ENCODE assay signal across 25 mouse cellular contexts in genomic region chr5:104160581-104160980, GRCm38 (mm10). TPM values are rescaled to one million over a fixed set of nuclear protein-coding genes. Genes with fewer than 3 reads are reported as not detected.
DNase-seq lines count a peak whose midpoint lies in the region; ATAC-seq and TF ChIP-seq lines count a peak whose summit lies in the region.
"Had no signal": no experiment of that assay in that cellular context is flagged by ENCODE, and none has a peak within 500 bp of the region (broad histone marks: within the 10 kb centered on the region; RNA-seq: fewer than 3 reads in every experiment).

No protein-coding gene starts in this region.

- no peak overlapping the region for H3K4me3 ChIP-seq in lung, embryonic 15.5 days
- H3K4me3 ChIP-seq in lung, adult 2 months (replicated peaks; ENCODE audit: extremely low read depth, low read depth, low read length): no peak overlapping the region
- H3K4me3 ChIP-seq: embryonic facial prominence, embryonic 13.5 days; forebrain, embryonic 13.5 days; heart, embryonic 13.5 days; hindbrain, embryonic 15.5 days had no signal

- H3K4me1 ChIP-seq in lung, embryonic 15.5 days: peaks cover 12% of the 10 kb centered on the region; the same call in 1 of the 2 replicates
- H3K4me1 ChIP-seq in lung, adult 2 months (ENCODE audit: control insufficient read depth, insufficient read depth, low read length): peaks cover 3% of the 10 kb centered on the region; the same call in 1 of the 2 replicates
- H3K4me1 ChIP-seq: forebrain, embryonic 13.5 days; hindbrain, embryonic 15.5 days had no signal

- H3K27me3 ChIP-seq in lung, embryonic 15.5 days: no peaks in the 10 kb centered on the region
- H3K27me3 ChIP-seq: embryonic facial prominence, embryonic 13.5 days; forebrain, embryonic 13.5 days; heart, embryonic 13.5 days; hindbrain, embryonic 15.5 days had no signal

- H3K4me2 ChIP-seq in lung, embryonic 15.5 days: no peak overlapping the region
- H3K4me2 ChIP-seq: embryonic facial prominence, embryonic 13.5 days; forebrain, embryonic 13.5 days; heart, embryonic 13.5 days; hindbrain, embryonic 15.5 days had no signal

- no peak for DNase-seq in lung, adult 2 months
- peak; percentile 9 for DNase-seq in 416B (ENCODE audit: low read depth)
- peak; percentile 72 for DNase-seq in Muller cell, postnatal 12 days (ENCODE audit: inconsistent ontology term)
- DNase-seq in gonadal fat pad, adult 2 months (ENCODE audit: low read depth): peak; percentile 64
- no peak for DNase-seq in MN1 (ENCODE audit: low spot score)
- DNase-seq in layer of hippocampus, postnatal 25 days (ENCODE audit: extremely low spot score in 1 of 2, low spot score in 1 of 2): no peak
- DNase-seq: adrenal gland, postnatal 25 days; cerebellum, adult 18-20 months; cerebellum, adult 9-11 months; cerebellum, postnatal 36 days; forebrain, postnatal 0 days; gastrocnemius, postnatal 14 days had no signal

- H3K9me3 ChIP-seq in lung, embryonic 15.5 days: no peaks in the 10 kb centered on the region
- H3K9me3 ChIP-seq: embryonic facial prominence, embryonic 13.5 days; forebrain, embryonic 13.5 days; heart, embryonic 13.5 days; hindbrain, embryonic 15.5 days had no signal

- no peak overlapping the region for H3K9ac ChIP-seq in lung, embryonic 15.5 days
- H3K9ac ChIP-seq: embryonic facial prominence, embryonic 13.5 days; forebrain, embryonic 13.5 days; forebrain, postnatal 0 days; heart, embryonic 13.5 days; hindbrain, embryonic 15.5 days had no signal

- H3K36me3 ChIP-seq in lung, embryonic 15.5 days: no peaks in the 10 kb centered on the region
- H3K36me3 ChIP-seq: embryonic facial prominence, embryonic 13.5 days; heart, embryonic 13.5 days; hindbrain, embryonic 15.5 days had no signal

- no peak for ATAC-seq in lung, embryonic 15.5 days (ENCODE audit: borderline replicate concordance, extremely low read depth, low FRiP score, low TSS enrichment)
- ATAC-seq: forebrain, embryonic 13.5 days; forebrain, postnatal 0 days; intestine, embryonic 16.5 days had no signal

- TF ChIP-seq POLR2A in lung, adult 2 months (IDR thresholded peaks at IDR 0.05; ENCODE audit: borderline replicate concordance, extremely low read depth, low read depth, low read length): no peak

- TF ChIP-seq CTCF in lung, adult 2 months (IDR thresholded peaks at IDR 0.05; ENCODE audit: insufficient read depth, low read length): no peak

- peak overlapping the region; percentile 39; the same call in 1 of the 2 replicates for H3K27ac ChIP-seq in lung, embryonic 15.5 days
- H3K27ac ChIP-seq: embryonic facial prominence, embryonic 13.5 days; forebrain, embryonic 13.5 days; heart, embryonic 13.5 days; hindbrain, embryonic 15.5 days had no signal

- 57% methylated on average over 3 of the region's 3 CpGs for WGBS in lung, embryonic 15.5 days
- WGBS in lung, adult 2 months: 82% methylated on average over 3 of the region's 3 CpGs

RNA-seq across cellular contexts. Expression of gene Dspp, which starts 9.9 kb away (rescaled TPM):
- polyA plus RNA-seq in lung, embryonic 15.5 days (2015; fragmentation: Nextera tagmentation; extraction: Ambion mirVana): 0.04 TPM in 1 of 2 replicates, not detected in the other
- not detected in 2 replicates for polyA plus RNA-seq in lung, adult 2 months (2012; rRNA removed)
- polyA plus RNA-seq in gonadal fat pad, adult 2 months (2012; rRNA removed): not detected in 2 replicates
- under 1 TPM; 0.07 TPM for total RNA-seq in layer of hippocampus, postnatal 25 days (2021)
- total RNA-seq: adrenal gland, adult 2 months; adrenal gland, postnatal 25 days; forebrain, postnatal 0 days; gastrocnemius, adult 18-20 months; gastrocnemius, postnatal 14 days; heart, adult 8-10 months; heart, postnatal 36 days had no signal
- polyA plus RNA-seq: adrenal gland, adult 2 months; C2C12; forebrain, embryonic 13.5 days; forebrain, postnatal 0 days; heart, embryonic 13.5 days; heart, postnatal 0 days; hindbrain, embryonic 11.5 days; hindbrain, embryonic 15.5 days; intestine, embryonic 16.5 days had no signal

RNA-seq across cellular contexts. Expression of gene Dmp1, which starts 41.8 kb away (rescaled TPM):
- polyA plus RNA-seq in lung, embryonic 15.5 days (2015; fragmentation: Nextera tagmentation; extraction: Ambion mirVana): 0.52 and 0.74 TPM in 2 replicates
- polyA plus RNA-seq in lung, adult 2 months (2012; rRNA removed): not detected in 2 replicates
- 0.08 TPM in 1 of 2 replicates, not detected in the other for polyA plus RNA-seq in gonadal fat pad, adult 2 months (2012; rRNA removed)
- 1 to 10 TPM; 2.9 to 3.2 TPM for total RNA-seq in layer of hippocampus, postnatal 25 days (2021)
- total RNA-seq: adrenal gland, postnatal 25 days; heart, adult 8-10 months; heart, postnatal 36 days had no signal
- polyA plus RNA-seq: adrenal gland, adult 2 months had no signal

RNA-seq across cellular contexts. Expression of gene Sparcl1, which starts 47.0 kb away (rescaled TPM):
- 343 and 369 TPM in 2 replicates for polyA plus RNA-seq in lung, embryonic 15.5 days (2015; fragmentation: Nextera tagmentation; extraction: Ambion mirVana)
- 214 and 298 TPM in 2 replicates for polyA plus RNA-seq in lung, adult 2 months (2012; rRNA removed)
- 125 and 148 TPM in 2 replicates for polyA plus RNA-seq in gonadal fat pad, adult 2 months (2012; rRNA removed)
- total RNA-seq in layer of hippocampus, postnatal 25 days (2021): 1,000 to 10,000 TPM; 1,421 to 1,512 TPM
- polyA plus RNA-seq: C2C12 had no signal

Comparison
In these comparisons a context has a peak if more than half of its experiments do, and no peak if none do; other contexts are left out.
1. DNase-seq: peak in 416B (single experiment), Muller cell, postnatal 12 days (single experiment) and gonadal fat pad, adult 2 months (single experiment); none in lung, adult 2 months (single experiment), MN1 (single experiment) and layer of hippocampus, postnatal 25 days (0 of 2).